Mouse (Mus musculus) heart, adult 2 months (tissue): ENCODE results near the gene Cacng3. TPM values are rescaled to one million over a fixed set of nuclear protein-coding genes. Genes with fewer than 3 reads are reported as not detected.
A peak's percentile ranks its signal among the peaks of the same experiment; 100 is the strongest.

ENCODE experiments used
- DNase-seq, 2 experiments: peaks; one replicate each; pipeline ENCODE4 v3.0.0; 2021
- H3K27ac ChIP-seq: fragments of 200-600 bp; 2 replicates; pipeline ENCODE4 v1.8.1; 2022
- H3K27me3 ChIP-seq: fragments of 200-500 bp; 2 replicates; pipeline ENCODE4 v1.6.1; 2012; ENCODE audit warnings: mild to moderate bottlenecking, low read length, inconsistent platforms, mixed read lengths; ENCODE audit not compliant: control insufficient read depth, insufficient read depth
- H3K36me3 ChIP-seq: fragments of 200-500 bp; 2 replicates; pipeline ENCODE4 v1.6.1; 2012; ENCODE audit warnings: low read length, inconsistent platforms; ENCODE audit not compliant: control insufficient read depth, insufficient read depth
- H3K4me1 ChIP-seq: fragments of 200-500 bp; 2 replicates; pipeline ENCODE4 v1.6.1; 2011; ENCODE audit warnings: low read length; ENCODE audit not compliant: control insufficient read depth, insufficient read depth
- H3K4me3 ChIP-seq: fragments of 200-600 bp; 2 replicates; pipeline ENCODE4 v1.8.1; 2022
- H3K79me2 ChIP-seq: fragments of 200-500 bp; replicated peaks from 2 replicates; pipeline ENCODE4 v1.6.1; 2012; ENCODE audit warnings: mild to moderate bottlenecking, inconsistent platforms, low read length, moderate library complexity, mixed read lengths; ENCODE audit not compliant: control insufficient read depth, insufficient read depth
- H3K9ac ChIP-seq: fragments of 200-500 bp; 2 replicates; pipeline ENCODE4 v1.6.1; 2012; ENCODE audit warnings: low read depth, mild to moderate bottlenecking, control low read depth, inconsistent platforms, low read length, mixed read lengths
- CTCF ChIP-seq: fragments of 200-600 bp; IDR thresholded peaks from 2 replicates; pipeline ENCODE4 v1.8.1; 2022; ENCODE audit warnings: antibody characterized with exemption, mild to moderate bottlenecking, moderate library complexity
- EP300 ChIP-seq: fragments of 200-500 bp; IDR thresholded peaks from 2 replicates; pipeline ENCODE4 v1.6.1; 2011; ENCODE audit warnings: low read depth, low read length, control low read depth; ENCODE audit not compliant: insufficient read depth
- POLR2A ChIP-seq: fragments of 200-500 bp; IDR thresholded peaks from 2 replicates; pipeline ENCODE4 v1.6.1; 2011; ENCODE audit warnings: mild to moderate bottlenecking, low read depth, low read length, control low read depth; ENCODE audit not compliant: insufficient read depth
- WGBS: fragments of 180-500 bp; shearing (Covaris S2); methylation state at CpG from one replicate; pipeline ENCODE4 v1.1.7; 2018; 5-methylcytosine and 5-hydroxymethylcytosine counted together
- intact Hi-C: fragments of 180-260 bp; cut with DNase I; formaldehyde crosslinking; loops from one replicate; pipeline ENCODE4 v1.15.1; 2025
- polyA plus RNA-seq: library from polyadenylated mRNA; depleted of rRNA; stranded (reverse); fragments of >200 nt; gene quantifications from 2 replicates; pipeline ENCODE4 v1.2.3, GENCODE M21; 2012
- total RNA-seq, 2 experiments: library from RNA; stranded (reverse); gene quantifications; 2 replicates each; pipeline ENCODE4 v1.2.3; 2021

The Cacng3 gene
- total and polyA plus RNA-seq, 3 experiments, result not detected

- Histone ChIP-seq H3K4me1 (no peaks in the 10 kb centered on the region), H3K79me2 (no peaks in the 10 kb centered on the region), H3K27me3 (no peaks in the 10 kb centered on the region), H3K27ac (no peak overlapping the region), H3K36me3 (no peaks in the 10 kb centered on the region), H3K4me3 (no peak overlapping the region), H3K9ac (no peak overlapping the region)
- TF ChIP-seq EP300, result no peak
- no peak for TF ChIP-seq POLR2A
- TF ChIP-seq CTCF, result no peak
- DNase-seq, result no peak
- 89% methylated on average over 5 of the region's 5 CpGs for WGBS
- intact Hi-C loops, result no loop called here
Observed at GRCm38 (mm10) chr7:122657423-122658126, 12.7 kb upstream of the Cacng3 start.

DNA sequence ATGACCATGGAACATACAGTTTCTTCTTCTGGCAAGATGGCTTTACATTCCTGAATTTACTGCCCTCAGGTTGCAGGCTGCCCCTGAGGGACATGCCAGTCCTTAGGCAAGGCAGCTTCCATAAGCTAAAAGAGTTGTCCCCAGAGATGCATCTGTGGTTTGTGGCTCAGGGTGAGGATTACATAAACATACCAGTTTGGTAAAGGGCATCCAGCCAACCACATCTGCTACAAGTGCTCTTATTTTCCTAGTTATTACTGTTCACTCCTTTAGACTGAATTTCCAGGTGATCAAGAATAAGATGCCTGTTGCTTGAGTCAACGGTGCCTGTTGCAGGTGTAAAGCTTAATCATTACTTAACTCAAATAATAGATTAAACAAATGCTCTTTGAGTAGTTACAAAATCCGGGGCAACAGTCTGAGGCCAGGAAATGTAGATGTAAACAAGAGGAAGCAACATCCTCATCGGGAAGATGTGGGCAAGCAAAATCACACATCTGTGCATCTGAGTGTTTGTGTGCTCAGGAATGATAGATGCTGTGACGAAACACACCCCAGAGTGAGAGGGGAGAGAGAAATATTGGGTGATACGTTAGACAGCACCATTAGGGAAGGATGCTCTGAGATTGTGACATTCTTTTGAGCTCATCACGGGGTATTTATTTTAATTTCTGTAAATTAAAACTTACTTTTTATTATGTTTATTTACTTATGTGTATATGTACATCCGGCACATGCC is 4.8 kb upstream of the Cacng3 start:
- H3K27me3 ChIP-seq, result no peaks in the 10 kb centered on the region; the same call in 1 of the 2 replicates
- TF ChIP-seq EP300 (no peak), POLR2A (no peak), CTCF (no peak)
- H3K9ac ChIP-seq, result no peak overlapping the region
- WGBS, result 58% methylated on average over 7 of the region's 7 CpGs
- no peaks in the 10 kb centered on the region for H3K4me1 ChIP-seq
- no peaks in the 10 kb centered on the region for H3K36me3 ChIP-seq
- DNase-seq, result no peak
- H3K27ac ChIP-seq, result no peak overlapping the region
- no peaks in the 10 kb centered on the region for H3K79me2 ChIP-seq
- no peak overlapping the region for H3K4me3 ChIP-seq
- intact Hi-C loops, result no loop called here

- Histone ChIP-seq H3K4me3 (no peak overlapping the region), H3K27me3 (no peaks in the 10 kb centered on the region; the same call in 1 of the 2 replicates), H3K27ac (no peak overlapping the region), H3K9ac (no peak overlapping the region), H3K4me1 (no peaks in the 10 kb centered on the region), H3K36me3 (no peaks in the 10 kb centered on the region), H3K79me2 (no peaks in the 10 kb centered on the region)
- no peak for DNase-seq
- 24% methylated on average over 5 of the region's 5 CpGs for WGBS
- intact Hi-C loops, result no loop called here
- no peak for TF ChIP-seq POLR2A
- TF ChIP-seq CTCF, result peak; percentile 68
Observed at GRCm38 (mm10) chr7:122667903-122668302, 2.4 kb upstream of the Cacng3 start.

- no peak overlapping the region for H3K4me3 ChIP-seq
- WGBS, result 5% methylated on average over 44 of the region's 45 CpGs
- intact Hi-C loops, result loop anchor here (10.0 kb wide), 2 partner anchors 196 to 254 kb away; no protein-coding TSS in a partner anchor
- no peak overlapping the region for H3K27ac ChIP-seq
- no peaks in the 10 kb centered on the region for H3K4me1 ChIP-seq
- H3K9ac ChIP-seq, result no peak overlapping the region
- peak; percentile 77 to 83 for DNase-seq
- H3K79me2 ChIP-seq, result no peaks in the 10 kb centered on the region
- TF ChIP-seq POLR2A (no peak), CTCF (no peak), EP300 (peak; percentile 55; the same call in 1 of the 2 replicates)
- H3K36me3 ChIP-seq, result no peaks in the 10 kb centered on the region
- peaks cover 1% of the 10 kb centered on the region; the same call in 1 of the 2 replicates for H3K27me3 ChIP-seq
Observed at GRCm38 (mm10) chr7:122670873-122671641, 765 bp downstream of the Cacng3 start.

GRCm38 (mm10) chr7:122672981-122673380 is 2.7 kb downstream of the Cacng3 start:
- Histone ChIP-seq H3K4me3 (no peak overlapping the region), H3K79me2 (no peaks in the 10 kb centered on the region), H3K36me3 (no peaks in the 10 kb centered on the region), H3K4me1 (no peaks in the 10 kb centered on the region), H3K9ac (no peak overlapping the region), H3K27me3 (peaks cover 1% of the 10 kb centered on the region; the same call in 1 of the 2 replicates), H3K27ac (no peak overlapping the region)
- intact Hi-C loops, result loop anchor here (10.0 kb wide), 2 partner anchors 198 to 252 kb away; no protein-coding TSS in a partner anchor
- 21% methylated on average over 5 of the region's 5 CpGs for WGBS
- TF ChIP-seq CTCF (no peak), POLR2A (no peak)
- DNase-seq, result no peak
